Mouse (Mus musculus): ENCODE results near the gene Mpi.

The Mpi gene

GRCm38 (mm10) chr9:57552139-57552887 lies at the start of gene Mpi:
Gene Mpi, minus strand, starts transcription at chr9:57552763.
- DNase-seq (ENCODE audit: low spot score), result peak; percentile 40

GRCm38 (mm10) chr9:57602098-57602497 lies 49.5 kb upstream of the Mpi start:
- no peak for DNase-seq (ENCODE audit: low spot score)

GRCm38 (mm10) chr9:57601353-57601706 lies 48.8 kb upstream of the Mpi start:
- no peak for DNase-seq (ENCODE audit: low spot score)

GRCm38 (mm10) chr9:57600620-57601352 lies 48.2 kb upstream of the Mpi start:
- DNase-seq (ENCODE audit: low spot score), result no peak

- DNase-seq (ENCODE audit: low spot score), result no peak
Observed at GRCm38 (mm10) chr9:57598851-57599563, 46.4 kb upstream of the Mpi start.

GRCm38 (mm10) chr9:57597929-57598382 lies 45.4 kb upstream of the Mpi start:
- DNase-seq (ENCODE audit: low spot score), result no peak

GRCm38 (mm10) chr9:57597265-57597664 lies 44.7 kb upstream of the Mpi start:
- no peak for DNase-seq (ENCODE audit: low spot score)

GRCm38 (mm10) chr9:57594174-57594509 lies 41.6 kb upstream of the Mpi start:
- DNase-seq (ENCODE audit: low spot score), result no peak

- no peak for DNase-seq (ENCODE audit: low spot score)
Observed at GRCm38 (mm10) chr9:57593454-57594173, 41.1 kb upstream of the Mpi start.

GRCm38 (mm10) chr9:57590726-57591125 lies 38.2 kb upstream of the Mpi start:
- no peak for DNase-seq (ENCODE audit: low spot score)

- DNase-seq (ENCODE audit: low spot score), result peak; percentile 58
Observed at GRCm38 (mm10) chr9:57589224-57590126, 36.9 kb upstream of the Mpi start, which contains the start of gene Ulk3. Gene Ulk3, plus strand, starts transcription at chr9:57589452.

GRCm38 (mm10) chr9:57584991-57585390 lies 32.4 kb upstream of the Mpi start:
- no peak for DNase-seq (ENCODE audit: low spot score)

GRCm38 (mm10) chr9:57577144-57577849 lies 24.7 kb upstream of the Mpi start:
- no peak for DNase-seq (ENCODE audit: low spot score)

GRCm38 (mm10) chr9:57575577-57575976 lies 23.0 kb upstream of the Mpi start:
- DNase-seq (ENCODE audit: low spot score), result no peak

- DNase-seq (ENCODE audit: low spot score), result no peak
Observed at GRCm38 (mm10) chr9:57574397-57574796, 21.8 kb upstream of the Mpi start.

- no peak for DNase-seq (ENCODE audit: low spot score)
Observed at GRCm38 (mm10) chr9:57568500-57568899, 15.9 kb upstream of the Mpi start.

GRCm38 (mm10) chr9:57566846-57567245 lies 14.3 kb upstream of the Mpi start:
- no peak for DNase-seq (ENCODE audit: low spot score)

GRCm38 (mm10) chr9:57565741-57566221 lies 13.2 kb upstream of the Mpi start:
- DNase-seq (ENCODE audit: low spot score), result peak; percentile 22

GRCm38 (mm10) chr9:57564609-57565008 lies 12.0 kb upstream of the Mpi start:
- no peak for DNase-seq (ENCODE audit: low spot score)

- no peak for DNase-seq (ENCODE audit: low spot score)
Observed at GRCm38 (mm10) chr9:57562896-57563372, 10.4 kb upstream of the Mpi start.

Measured in ovary, postnatal 10 days (tissue).